Mouse (Mus musculus) layer of hippocampus, postnatal 10 days (tissue): ENCODE results near the gene Sgsh. TPM values are rescaled to one million over a fixed set of nuclear protein-coding genes. Genes with fewer than 3 reads are reported as not detected.

Source experiments
- DNase-seq, 2 experiments: peaks; one replicate each; pipeline ENCODE4 v3.0.0; 2021; ENCODE audit warnings: low spot score in 2 of 2
- total RNA-seq, 2 experiments: library from RNA; stranded (reverse); gene quantifications; 2 replicates each; pipeline ENCODE4 v1.2.3; 2021

Sgsh gene
- total RNA-seq, 2 experiments from 2014 or later: 4.7 to 5.1 TPM

DNA sequence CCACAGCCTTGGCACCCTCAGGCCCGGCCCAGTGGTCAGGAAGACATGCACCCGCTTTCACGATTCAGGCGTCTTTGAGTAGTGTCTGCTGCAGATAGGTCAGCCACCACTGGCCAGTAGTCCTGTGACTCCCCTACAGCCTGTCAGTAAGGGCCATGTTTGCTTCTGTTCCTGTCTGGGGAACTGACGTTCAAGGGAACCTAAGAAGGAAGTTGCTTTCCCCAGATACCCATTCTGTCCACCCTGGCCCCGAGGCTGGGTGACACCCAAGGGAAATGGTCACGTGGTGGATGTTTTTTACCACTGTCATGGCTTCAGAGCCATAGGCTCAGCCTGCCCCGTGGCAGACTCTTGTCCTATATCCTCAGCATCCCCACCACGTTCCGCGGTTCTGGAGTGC, 22.0 kb upstream of the Sgsh start:
- DNase-seq: no peak

DNA sequence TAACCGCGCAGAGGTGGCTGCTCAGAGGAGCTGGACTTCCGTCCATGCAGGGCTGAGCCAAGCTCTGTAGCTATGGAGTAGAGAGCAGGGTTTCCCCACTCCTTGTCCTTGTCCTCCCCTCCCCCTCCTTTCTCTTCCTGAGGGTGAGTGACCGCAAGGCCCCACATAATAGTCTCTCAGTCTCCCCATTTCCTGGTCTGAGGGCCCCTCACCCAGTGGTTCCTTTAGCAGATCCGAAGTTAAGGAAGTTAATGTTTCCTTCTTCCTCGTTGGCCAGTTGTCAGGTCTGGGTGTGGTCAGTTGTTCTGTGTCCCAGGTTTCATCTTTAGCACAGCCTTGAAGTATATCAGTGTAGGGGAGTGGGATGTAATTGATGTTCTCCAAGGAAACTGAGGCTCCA, 20.1 kb upstream of the Sgsh start:
- no peak for DNase-seq

DNA sequence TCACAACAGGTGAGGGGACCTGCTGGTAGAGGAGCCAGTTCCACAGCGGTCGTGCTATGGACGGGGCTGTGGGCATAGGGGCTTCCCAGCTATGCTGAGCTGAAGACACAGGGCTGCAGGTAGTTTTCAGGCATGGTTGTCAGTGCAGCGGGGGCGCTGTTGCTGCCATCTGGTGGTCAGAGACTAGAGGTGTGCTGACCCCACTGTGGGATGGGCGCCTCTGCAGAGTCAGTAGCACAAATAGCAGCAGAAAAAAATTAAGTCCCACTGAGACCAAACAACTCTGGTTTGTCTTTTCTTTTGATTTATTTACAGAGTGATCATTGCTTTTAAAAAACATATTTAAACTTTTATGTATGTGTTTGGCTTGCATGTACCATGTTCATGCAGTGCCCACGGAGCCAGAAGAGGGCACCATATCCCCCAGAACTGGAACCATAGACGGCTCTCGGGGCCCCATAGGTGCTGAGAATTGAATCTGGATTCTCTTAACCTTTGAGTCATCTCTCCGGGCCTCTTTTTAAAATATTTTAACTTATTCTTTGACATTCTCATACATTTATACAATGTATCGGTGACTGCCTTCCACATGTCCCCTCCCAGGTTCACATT, 8.3 kb upstream of the Sgsh start:
- DNase-seq: peak; percentile 68 to 78

DNA sequence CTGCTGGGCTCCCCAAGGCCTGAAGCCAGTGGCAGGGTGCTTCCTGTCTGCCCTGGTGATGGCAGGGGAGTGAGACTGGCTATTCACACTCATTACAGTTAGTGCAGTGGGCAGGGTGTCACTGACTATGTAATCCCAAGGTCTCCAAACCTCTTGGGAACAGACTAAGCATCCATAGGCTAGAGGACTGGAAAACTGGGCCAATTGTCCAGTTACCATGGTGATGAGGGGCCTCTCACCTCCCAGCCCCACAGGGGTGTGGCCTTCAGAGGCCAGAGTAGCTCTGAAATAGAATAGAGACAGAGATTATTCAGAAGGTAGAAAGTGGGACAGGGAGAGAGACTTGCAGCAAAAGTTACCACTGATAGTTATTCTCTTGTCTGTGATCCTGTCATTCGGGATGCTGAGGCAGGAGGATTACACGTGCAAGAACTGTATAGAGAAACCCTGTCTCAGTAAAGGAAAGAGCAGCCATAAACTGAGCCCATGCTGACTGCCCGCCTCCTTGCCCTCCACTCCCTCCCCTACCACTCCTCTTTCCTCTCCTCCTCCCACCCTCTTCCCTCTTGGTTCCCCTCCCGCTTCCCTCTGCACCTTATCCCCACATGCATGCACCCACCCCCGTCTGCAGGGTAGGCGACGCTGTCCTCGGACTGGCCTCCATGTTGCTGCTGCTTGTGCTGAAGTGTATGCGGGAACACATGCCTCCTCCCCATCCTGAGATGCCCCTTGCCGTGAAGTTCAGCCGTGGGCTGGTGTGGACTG, 7.6 kb upstream of the Sgsh start:
- DNase-seq: no peak

DNA sequence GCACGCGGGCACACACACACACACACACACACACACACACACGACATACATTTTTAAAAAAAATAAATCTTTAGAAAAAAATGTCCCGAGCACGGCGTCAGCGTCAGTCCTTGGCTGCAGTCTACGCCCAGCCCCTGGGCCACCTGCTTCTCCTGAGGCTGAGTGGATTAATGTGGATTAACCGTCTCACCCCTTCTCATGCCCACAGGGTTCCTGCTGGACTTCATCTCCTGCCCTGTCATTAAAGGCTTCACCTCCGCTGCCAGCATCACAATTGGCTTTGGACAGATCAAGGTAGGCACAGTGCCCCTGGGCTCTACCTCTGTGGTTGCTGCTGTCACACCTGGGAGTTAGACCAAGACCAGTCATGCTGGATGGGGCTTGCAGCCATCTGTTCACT, 3.8 kb upstream of the Sgsh start:
- no peak for DNase-seq

DNA sequence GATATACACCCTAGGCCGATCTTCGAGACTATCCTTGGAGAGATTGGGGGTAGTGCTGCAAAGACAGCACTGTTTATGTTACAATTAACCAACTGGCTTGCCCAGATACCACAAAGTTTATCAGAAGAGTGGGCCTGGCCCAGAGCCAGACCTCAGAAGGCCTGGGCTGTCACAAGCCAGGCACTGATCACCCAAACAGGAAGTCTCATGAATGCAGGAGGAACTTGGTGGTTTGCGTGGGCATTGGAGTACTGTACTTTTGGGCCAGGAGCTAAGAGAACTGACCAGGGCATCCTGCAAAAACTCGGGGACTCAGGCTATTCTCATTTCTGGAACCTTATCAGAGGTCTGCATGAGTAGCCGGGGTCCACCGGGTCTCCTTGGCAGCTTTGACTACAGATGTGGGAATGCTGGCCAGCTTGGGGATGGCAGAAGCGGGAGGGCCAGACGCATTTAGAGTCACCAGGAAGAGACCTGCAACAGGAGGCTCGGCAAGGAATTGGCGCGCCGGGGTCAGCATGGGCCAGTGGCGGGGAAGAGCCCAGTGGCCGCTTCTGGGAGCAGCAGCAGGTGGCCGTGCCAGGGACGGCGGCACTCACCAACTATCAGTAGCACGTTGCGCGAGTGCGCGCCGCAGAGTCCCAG, 416 bp downstream of the Sgsh start:
- peak; percentile 22 to 29 for DNase-seq

DNA sequence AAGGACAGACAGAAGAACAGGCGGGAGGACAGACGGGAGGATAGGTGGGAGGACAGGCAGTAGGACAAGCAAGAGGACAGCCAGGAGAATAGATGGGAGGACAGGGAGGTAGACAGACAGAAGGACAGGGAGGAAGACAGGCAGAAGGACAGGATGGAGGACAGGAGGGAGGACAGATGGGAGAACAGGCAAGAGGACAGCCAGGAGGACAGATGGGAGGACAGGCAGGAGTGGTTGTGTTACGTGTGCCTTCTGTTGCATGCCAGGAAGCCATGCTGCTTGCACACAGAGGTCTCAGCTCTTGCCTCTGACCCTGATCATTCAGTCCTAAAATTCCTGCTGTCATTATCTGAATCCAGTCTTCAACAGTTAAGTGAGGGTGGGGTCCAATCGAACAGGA, 1.4 kb downstream of the Sgsh start:
- DNase-seq: no peak

DNA sequence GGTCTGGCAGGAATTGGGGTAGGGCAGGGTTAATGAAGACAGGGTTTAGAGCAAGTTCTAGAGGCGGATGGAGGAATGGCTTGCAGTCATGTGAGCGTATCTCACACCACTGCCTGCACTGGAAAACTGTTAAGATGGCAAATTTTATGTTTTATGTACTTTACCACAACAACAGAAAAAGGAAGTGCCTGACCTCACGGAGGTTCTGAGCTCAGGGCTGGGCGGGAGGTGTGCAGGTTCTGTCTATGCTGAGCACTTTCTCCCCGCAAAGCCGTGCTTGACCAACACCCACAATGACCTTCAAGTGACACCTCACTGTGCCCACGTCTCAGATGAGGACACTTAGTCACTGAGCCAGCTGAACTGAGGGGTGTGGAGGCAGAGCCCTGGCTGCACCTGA, 3.2 kb downstream of the Sgsh start:
- DNase-seq: no peak

DNA sequence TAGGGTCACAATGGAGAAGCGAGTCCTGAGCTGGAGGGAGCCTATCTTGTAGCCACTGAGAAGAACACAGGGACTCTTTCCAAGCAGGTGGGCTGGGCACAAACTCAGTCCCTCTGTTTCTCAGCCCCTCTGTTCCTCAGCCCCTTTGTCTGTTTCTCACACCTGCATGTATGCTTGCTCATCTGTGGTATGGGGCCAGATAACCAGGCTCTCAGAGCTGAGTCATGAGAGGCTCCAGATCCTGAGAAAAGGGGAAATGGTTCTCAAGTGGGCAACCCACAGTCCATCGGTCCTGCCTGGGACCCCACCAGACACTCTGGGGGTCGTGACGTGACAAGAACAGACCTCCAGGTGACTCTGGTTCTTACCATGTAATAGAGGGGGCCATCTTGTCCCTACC, 8.2 kb downstream of the Sgsh start:
- no peak for DNase-seq

DNA sequence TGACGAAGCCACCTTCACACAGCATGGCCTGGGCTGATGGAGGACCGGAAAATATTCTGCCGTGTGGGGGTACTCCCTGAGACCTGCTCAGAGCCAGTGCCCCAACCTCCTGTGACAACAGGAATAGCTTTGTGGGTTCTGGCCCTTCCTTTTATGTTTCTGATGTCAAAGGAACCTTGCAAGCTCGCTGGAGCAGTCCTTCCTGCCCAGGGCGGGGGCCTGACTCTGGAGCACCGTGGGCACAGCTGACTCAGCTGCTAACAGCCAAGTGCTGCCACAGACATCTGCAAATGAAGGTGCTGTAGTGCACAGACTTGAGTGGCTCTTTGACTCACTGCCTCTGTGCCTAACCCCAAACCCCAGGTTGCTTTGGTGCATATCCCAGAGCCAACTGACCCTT, 10.5 kb downstream of the Sgsh start:
- DNase-seq: no peak

DNA sequence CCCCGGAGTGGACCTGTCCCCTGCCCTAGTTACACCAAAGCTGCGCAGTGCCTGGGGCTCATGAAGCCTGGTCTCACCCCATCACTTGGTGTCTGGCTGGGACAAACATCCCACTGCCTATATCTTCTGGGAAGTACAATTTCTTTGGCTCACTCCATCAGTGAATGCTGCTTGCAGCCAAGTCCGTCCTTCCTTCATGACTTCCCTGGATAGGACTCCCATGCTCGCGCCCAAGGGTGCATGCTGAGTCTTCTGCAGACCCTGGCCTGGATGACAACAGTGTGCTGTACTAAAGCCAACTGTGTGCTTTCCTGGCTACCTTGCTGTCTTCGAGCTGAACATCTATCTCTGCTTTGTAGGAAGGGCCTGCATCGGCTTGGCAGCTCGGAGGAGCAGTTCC, 11.2 kb downstream of the Sgsh start:
- DNase-seq: no peak

DNA sequence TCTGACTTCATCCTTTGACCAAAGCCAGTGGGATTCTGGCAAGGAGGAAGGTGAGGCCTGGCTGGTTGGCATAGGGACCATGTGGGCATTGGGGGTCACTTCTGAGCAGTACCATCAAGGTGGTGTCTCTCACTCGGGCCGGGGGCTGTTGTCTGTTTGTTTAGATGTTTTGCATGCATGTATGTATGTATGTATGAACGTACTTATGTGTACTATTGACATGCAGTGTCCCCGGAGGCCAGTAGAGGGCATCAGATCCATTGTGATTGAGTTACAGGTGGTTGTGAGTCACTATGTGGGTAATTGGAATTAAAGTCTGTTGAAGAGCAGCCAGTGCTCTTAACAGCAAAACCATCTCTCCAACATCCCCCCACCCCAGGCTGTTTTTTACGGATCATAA, 15.7 kb downstream of the Sgsh start:
- peak; percentile 68 to 74 for DNase-seq

DNA sequence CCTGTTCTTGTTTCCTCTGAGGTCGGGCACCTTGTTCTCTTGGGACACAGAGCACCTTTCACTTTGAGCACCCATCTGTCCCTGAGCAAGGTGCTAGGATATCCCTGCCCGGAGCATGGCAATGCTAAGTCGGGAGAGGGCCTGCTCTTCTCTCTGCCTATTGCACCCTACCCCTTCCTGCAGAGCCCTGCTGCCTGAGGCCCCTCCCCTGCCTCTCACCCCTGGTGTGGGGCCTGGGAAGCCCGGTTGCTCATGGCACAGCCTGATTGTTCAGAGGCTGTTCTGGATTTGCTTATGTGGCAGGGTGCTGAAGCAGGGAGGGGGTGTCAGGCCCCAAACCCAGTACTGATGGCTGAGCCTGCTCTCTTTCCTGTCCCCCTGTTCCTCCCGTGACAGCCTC, 16.2 kb downstream of the Sgsh start:
- DNase-seq: no peak

DNA sequence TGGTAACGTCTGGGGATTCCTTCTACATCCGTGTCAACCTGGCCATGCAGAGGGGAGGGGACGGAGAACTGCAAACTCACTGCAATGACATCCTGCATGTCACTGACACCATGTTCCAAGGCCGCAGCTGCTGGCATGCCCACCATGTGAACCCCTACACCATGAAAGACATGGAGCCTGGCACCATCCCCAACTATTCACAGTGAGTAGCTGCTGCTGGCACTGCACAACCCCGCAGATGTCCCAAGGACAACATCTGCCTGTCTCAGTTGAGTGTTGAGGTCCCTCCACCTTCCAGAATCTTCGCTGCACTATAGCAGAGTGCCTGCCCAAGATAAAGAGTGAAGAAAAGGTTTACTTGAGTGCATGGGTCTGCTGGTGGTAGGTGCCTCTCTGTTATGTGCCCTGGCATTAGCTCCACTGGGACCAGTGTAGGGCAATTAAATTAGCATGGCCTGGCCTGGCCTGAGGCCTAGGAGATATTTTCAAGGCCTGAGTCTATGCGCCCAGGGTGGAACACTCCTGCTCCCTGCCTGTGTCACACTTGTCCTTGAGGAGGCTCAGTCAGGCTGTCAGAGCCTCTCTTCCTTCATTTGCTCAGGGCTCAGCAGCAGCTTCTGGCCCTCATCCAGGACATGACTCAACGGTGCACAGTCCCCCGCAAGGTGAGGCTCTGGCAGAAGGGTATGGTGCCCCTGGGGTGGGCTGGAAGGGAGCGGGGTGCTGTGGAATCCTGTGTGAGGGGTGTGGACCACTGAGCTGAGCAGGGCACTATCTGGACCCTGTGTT, 16.9 kb downstream of the Sgsh start:
- no peak for DNase-seq

DNA sequence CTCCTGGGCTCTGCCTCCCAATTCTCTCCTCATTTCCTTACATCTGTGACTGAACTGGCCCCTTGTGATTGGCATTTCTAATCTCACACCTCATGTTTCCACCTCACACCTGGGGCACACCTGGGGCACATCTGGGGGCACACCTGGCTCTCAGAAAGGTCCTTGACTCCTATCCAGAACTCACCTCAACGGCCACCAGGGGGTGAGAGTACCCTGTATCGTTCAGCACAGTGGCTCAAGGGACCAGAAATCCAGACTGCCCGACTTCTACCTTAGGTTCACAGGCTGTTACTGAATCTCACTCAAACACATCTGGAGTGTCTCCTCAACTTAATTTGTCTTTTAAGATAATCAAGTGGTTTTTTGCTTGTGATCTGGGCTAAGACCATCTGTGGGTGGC, 23.4 kb downstream of the Sgsh start:
- no peak for DNase-seq

DNA sequence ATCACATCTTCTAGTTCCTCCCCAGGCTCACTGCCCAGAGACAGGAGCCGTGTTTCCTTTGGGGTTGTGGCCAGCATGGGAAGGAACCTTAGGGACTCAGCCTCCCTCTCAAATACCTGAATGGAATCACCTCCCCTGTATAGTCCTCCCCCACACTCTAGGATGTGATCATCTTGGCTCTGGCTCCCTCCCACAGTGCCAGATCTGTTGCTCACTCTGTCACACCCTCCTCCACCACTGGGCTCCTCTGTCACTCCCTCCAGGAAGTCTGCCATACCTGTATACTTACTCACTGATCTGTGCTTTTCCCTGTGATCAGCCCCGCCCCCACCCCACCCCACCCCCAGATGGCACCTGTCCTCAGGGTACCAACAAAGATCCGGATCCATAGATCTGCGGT, 24.7 kb downstream of the Sgsh start:
- no peak for DNase-seq

DNA sequence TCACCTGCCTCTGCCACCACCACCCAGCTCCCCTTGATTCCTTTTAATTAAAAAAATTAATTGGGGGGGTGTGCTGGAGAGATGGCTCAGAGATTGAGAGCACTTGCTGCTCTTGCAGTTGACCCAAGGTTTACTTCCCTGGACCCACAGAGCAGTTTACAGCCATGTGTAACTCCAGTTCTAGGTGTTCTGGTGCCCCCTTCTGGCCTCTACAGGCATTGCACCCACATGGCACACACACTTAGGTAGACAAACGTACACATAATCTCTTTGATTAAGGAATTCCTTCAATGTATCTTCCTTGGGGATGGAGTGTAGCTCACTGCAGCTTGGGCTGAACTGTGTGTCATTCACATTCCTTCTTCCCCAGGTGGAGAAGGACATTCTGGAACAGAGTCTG, 30.3 kb downstream of the Sgsh start:
- DNase-seq: no peak

DNA sequence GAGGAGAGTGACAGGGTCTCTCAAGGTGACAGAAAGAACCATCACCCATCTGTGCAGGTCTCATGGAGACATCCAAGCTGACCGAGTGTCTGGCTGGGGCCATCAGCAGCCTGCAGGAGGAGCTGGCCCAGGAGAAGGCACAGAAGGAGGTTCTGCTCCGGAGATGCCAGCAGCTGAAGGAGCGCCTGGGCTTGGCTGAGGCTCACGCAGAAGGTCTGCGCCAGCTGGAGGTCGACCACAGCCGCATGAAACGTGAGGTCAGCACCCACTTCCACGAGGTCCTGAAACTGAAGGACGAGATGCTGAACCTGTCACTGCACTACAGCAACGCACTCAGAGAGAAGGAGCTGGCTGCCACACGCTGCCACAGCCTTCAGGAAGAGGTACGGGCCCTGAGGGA, 32.8 kb downstream of the Sgsh start:
- no peak for DNase-seq

DNA sequence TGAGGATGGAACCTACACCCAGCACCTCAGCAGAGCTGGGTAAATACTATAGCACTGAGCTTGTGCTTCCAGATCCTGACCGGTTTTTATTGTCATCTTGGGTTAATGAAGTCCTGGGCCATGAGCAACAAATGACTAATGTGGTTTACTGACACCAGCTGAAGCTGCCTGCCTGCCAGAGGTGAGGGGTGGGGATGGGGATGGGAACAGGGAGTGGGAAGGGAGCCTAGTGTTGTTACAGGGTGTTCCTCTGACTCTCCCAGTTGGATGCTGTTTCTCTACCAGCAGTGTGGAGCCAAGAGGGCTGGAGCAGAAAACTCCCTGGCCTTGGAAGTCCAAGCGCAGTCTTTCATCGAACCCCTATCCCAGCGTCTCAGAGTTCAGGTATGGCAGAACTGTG, 38.6 kb downstream of the Sgsh start:
- no peak for DNase-seq

DNA sequence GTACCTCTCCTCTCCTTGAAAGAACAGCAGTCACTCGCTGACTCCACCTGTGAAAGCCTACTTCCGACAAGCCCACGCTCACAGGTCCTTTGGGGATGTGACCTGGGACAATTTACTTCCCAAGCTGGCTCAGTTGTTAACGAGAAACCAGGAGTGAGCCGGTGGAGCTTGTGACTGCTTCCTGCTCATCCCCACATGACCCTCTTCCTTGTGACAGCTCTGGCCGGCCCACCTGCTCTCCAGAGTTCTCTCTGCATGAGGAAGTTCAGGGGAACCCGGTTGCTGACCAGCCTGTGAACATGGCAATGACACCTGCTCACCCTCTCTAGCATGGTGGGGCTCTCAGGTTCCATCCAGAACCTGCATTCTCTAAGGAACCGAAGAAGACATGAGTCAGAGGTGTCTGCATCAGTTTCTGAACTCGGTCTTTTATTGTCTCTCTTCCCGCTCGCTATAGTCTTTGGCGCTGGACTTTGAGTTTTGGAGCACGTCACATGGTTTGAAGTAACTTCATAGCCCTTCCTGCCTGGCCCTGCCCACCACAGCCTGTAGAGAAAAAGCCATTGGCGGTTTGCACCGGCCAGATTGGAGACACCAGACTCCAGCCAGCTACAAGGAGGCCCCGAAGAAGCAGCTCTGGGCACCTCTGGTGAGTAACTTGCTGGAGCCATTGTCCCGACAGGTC, 40.9 kb downstream of the Sgsh start:
- no peak for DNase-seq

DNA sequence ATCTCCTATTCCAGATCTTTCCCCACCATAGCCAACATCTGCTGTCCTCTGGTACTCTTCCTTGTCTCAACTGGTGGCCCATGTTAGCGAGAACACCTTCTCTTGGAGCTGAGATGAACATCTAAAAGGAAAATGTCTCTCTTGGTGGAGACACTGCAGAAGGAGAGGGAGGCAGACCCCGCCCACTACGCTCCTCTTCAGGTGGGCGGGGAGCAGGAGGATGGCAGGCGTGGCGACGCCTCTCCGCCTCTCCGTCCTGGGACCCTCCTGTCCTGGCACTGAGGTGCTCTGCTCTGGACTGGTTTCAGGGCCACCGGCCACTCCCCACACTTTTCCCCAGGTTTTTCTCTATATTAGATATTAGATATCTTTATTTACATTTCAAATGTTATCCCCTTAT, 44.7 kb downstream of the Sgsh start:
- DNase-seq: no peak
